Mouse (Mus musculus): ENCODE data around the gene Zfp579.
A peak's percentile ranks its signal among the peaks of the same experiment; 100 is the strongest.

The Zfp579 gene

GRCm38 (mm10) chr7:4963527-4963926, 32.4 kb downstream of the Zfp579 start:
- DNase-seq (ENCODE audit: low read depth in 1 of 2, low spot score in 2 of 2): no peak

GRCm38 (mm10) chr7:4957361-4957760, 38.6 kb downstream of the Zfp579 start:
- no peak for DNase-seq (ENCODE audit: low read depth in 1 of 2, low spot score in 2 of 2)

GRCm38 (mm10) chr7:4953815-4954445, 42.0 kb downstream of the Zfp579 start:
- DNase-seq (ENCODE audit: low read depth in 1 of 2, low spot score in 2 of 2): no peak

GRCm38 (mm10) chr7:4950561-4951342, 45.2 kb downstream of the Zfp579 start:
- DNase-seq (ENCODE audit: low read depth in 1 of 2, low spot score in 2 of 2): no peak

- DNase-seq (ENCODE audit: low read depth in 1 of 2, low spot score in 2 of 2): no peak
Observed at GRCm38 (mm10) chr7:4948386-4948785, 47.6 kb downstream of the Zfp579 start.

GRCm38 (mm10) chr7:4947855-4948254, 48.1 kb downstream of the Zfp579 start:
- no peak for DNase-seq (ENCODE audit: low read depth in 1 of 2, low spot score in 2 of 2)

GRCm38 (mm10) chr7:4943223-4943815, 52.6 kb downstream of the Zfp579 start:
- DNase-seq (ENCODE audit: low read depth in 1 of 2, low spot score in 2 of 2): peak; percentile 84 to 91

- no peak for DNase-seq (ENCODE audit: low read depth in 1 of 2, low spot score in 2 of 2)
Observed at GRCm38 (mm10) chr7:4942673-4943072, 53.3 kb downstream of the Zfp579 start.

- DNase-seq (ENCODE audit: low read depth in 1 of 2, low spot score in 2 of 2): peak; percentile 36 to 77
Observed at GRCm38 (mm10) chr7:4940068-4940479, 55.9 kb downstream of the Zfp579 start.

GRCm38 (mm10) chr7:4938456-4938855, 57.5 kb downstream of the Zfp579 start:
- peak in 1 of 2 experiments; percentile 69 for DNase-seq (ENCODE audit: low read depth in 1 of 2, low spot score in 2 of 2)

GRCm38 (mm10) chr7:4937392-4937791, 58.6 kb downstream of the Zfp579 start:
- no peak for DNase-seq (ENCODE audit: low read depth in 1 of 2, low spot score in 2 of 2)

GRCm38 (mm10) chr7:4936832-4937231, 59.1 kb downstream of the Zfp579 start:
- DNase-seq (ENCODE audit: low read depth in 1 of 2, low spot score in 2 of 2): no peak

- DNase-seq (ENCODE audit: low read depth in 1 of 2, low spot score in 2 of 2): no peak
Observed at GRCm38 (mm10) chr7:4934160-4934914, 61.6 kb downstream of the Zfp579 start.
